Mouse (Mus musculus): Measurements from ENCODE around the gene Fat4. TPM values are rescaled to one million over a fixed set of nuclear protein-coding genes. Genes with fewer than 3 reads are reported as not detected.

Gene Fat4
- polyA plus RNA-seq, 1 experiment from 2014 or later = 6.8 TPM

GRCm38 (mm10) chr3:38875872-38876271, 10.9 kb upstream of the Fat4 start:
- Histone ChIP-seq H3K36me3 (ENCODE audit: control insufficient read depth, insufficient read depth, low read length) (peaks cover 4% of the 10 kb centered on the region; the same call in 1 of the 2 replicates), H3K4me1 (ENCODE audit: control insufficient read depth, insufficient read depth, low read length) (no peaks in the 10 kb centered on the region), H3K4me3 (ENCODE audit: low read depth, low read length) (no peak overlapping the region), H3K9ac (ENCODE audit: low read depth, low read length) (no peak overlapping the region), H3K27ac (ENCODE audit: low read length) (no peak overlapping the region), H3K9me3 (replicated peaks; ENCODE audit: control insufficient read depth, low read length, poor library complexity, severe bottlenecking) (no peaks in the 10 kb centered on the region), H3K27me3 (ENCODE audit: control insufficient read depth, insufficient read depth, low read depth, low read length) (no peaks in the 10 kb centered on the region), H3K4me2 (ENCODE audit: low read length) (no peak overlapping the region)
- 95% methylated on average over 2 of the region's 2 CpGs for WGBS
- ATAC-seq = no peak

GRCm38 (mm10) chr3:38876706-38877105, 10.0 kb upstream of the Fat4 start:
- Histone ChIP-seq H3K27me3 (ENCODE audit: control insufficient read depth, insufficient read depth, low read depth, low read length) (no peaks in the 10 kb centered on the region), H3K4me3 (ENCODE audit: low read depth, low read length) (no peak overlapping the region), H3K36me3 (ENCODE audit: control insufficient read depth, insufficient read depth, low read length) (peaks cover 6% of the 10 kb centered on the region; the same call in 1 of the 2 replicates), H3K4me1 (ENCODE audit: control insufficient read depth, insufficient read depth, low read length) (no peaks in the 10 kb centered on the region), H3K9me3 (replicated peaks; ENCODE audit: control insufficient read depth, low read length, poor library complexity, severe bottlenecking) (no peaks in the 10 kb centered on the region), H3K9ac (ENCODE audit: low read depth, low read length) (no peak overlapping the region), H3K27ac (ENCODE audit: low read length) (no peak overlapping the region), H3K4me2 (ENCODE audit: low read length) (no peak overlapping the region)
- WGBS = 99% methylated on average over 4 of the region's 4 CpGs
- no peak for ATAC-seq

- Histone ChIP-seq H3K4me3 (ENCODE audit: low read depth, low read length) (no peak overlapping the region), H3K4me2 (ENCODE audit: low read length) (no peak overlapping the region), H3K27ac (ENCODE audit: low read length) (no peak overlapping the region), H3K36me3 (ENCODE audit: control insufficient read depth, insufficient read depth, low read length) (peaks cover 6% of the 10 kb centered on the region; the same call in 1 of the 2 replicates), H3K27me3 (ENCODE audit: control insufficient read depth, insufficient read depth, low read depth, low read length) (no peaks in the 10 kb centered on the region), H3K4me1 (ENCODE audit: control insufficient read depth, insufficient read depth, low read length) (peaks cover 6% of the 10 kb centered on the region), H3K9ac (ENCODE audit: low read depth, low read length) (no peak overlapping the region), H3K9me3 (replicated peaks; ENCODE audit: control insufficient read depth, low read length, poor library complexity, severe bottlenecking) (no peaks in the 10 kb centered on the region)
- no peak for ATAC-seq
- 69% methylated on average over 6 of the region's 6 CpGs for WGBS
Observed at GRCm38 (mm10) chr3:38882778-38883177, 4.0 kb upstream of the Fat4 start.

GRCm38 (mm10) chr3:38883676-38884075, 3.1 kb upstream of the Fat4 start:
- Histone ChIP-seq H3K9me3 (replicated peaks; ENCODE audit: control insufficient read depth, low read length, poor library complexity, severe bottlenecking) (no peaks in the 10 kb centered on the region), H3K27ac (ENCODE audit: low read length) (peak overlapping the region; percentile 79), H3K9ac (ENCODE audit: low read depth, low read length) (peak overlapping the region; percentile 62), H3K27me3 (ENCODE audit: control insufficient read depth, insufficient read depth, low read depth, low read length) (no peaks in the 10 kb centered on the region), H3K4me2 (ENCODE audit: low read length) (peak overlapping the region; percentile 87), H3K36me3 (ENCODE audit: control insufficient read depth, insufficient read depth, low read length) (peaks cover 6% of the 10 kb centered on the region; the same call in 1 of the 2 replicates), H3K4me1 (ENCODE audit: control insufficient read depth, insufficient read depth, low read length) (peaks cover 9% of the 10 kb centered on the region), H3K4me3 (ENCODE audit: low read depth, low read length) (peak overlapping the region; percentile 70)
- ATAC-seq = no peak
- WGBS = 24% methylated on average over 9 of the region's 9 CpGs

- H3K27ac ChIP-seq (ENCODE audit: low read length) = peak overlapping the region; percentile 79
- no peaks in the 10 kb centered on the region for H3K9me3 ChIP-seq (replicated peaks; ENCODE audit: control insufficient read depth, low read length, poor library complexity, severe bottlenecking)
- H3K9ac ChIP-seq (ENCODE audit: low read depth, low read length) = peak overlapping the region; percentile 62
- WGBS = 0% methylated on average over 6 of the region's 6 CpGs
- peaks cover 6% of the 10 kb centered on the region; the same call in 1 of the 2 replicates for H3K36me3 ChIP-seq (ENCODE audit: control insufficient read depth, insufficient read depth, low read length)
- H3K27me3 ChIP-seq (ENCODE audit: control insufficient read depth, insufficient read depth, low read depth, low read length) = no peaks in the 10 kb centered on the region
- peak overlapping the region; percentile 70 for H3K4me3 ChIP-seq (ENCODE audit: low read depth, low read length)
- peak overlapping the region; percentile 87 for H3K4me2 ChIP-seq (ENCODE audit: low read length)
- H3K4me1 ChIP-seq (ENCODE audit: control insufficient read depth, insufficient read depth, low read length) = peaks cover 15% of the 10 kb centered on the region
- ATAC-seq = no peak
Observed at GRCm38 (mm10) chr3:38884276-38884675, 2.5 kb upstream of the Fat4 start.

GRCm38 (mm10) chr3:38884919-38885418, 1.8 kb upstream of the Fat4 start:
- Histone ChIP-seq H3K4me1 (ENCODE audit: control insufficient read depth, insufficient read depth, low read length) (peaks cover 21% of the 10 kb centered on the region), H3K9me3 (replicated peaks; ENCODE audit: control insufficient read depth, low read length, poor library complexity, severe bottlenecking) (no peaks in the 10 kb centered on the region), H3K9ac (ENCODE audit: low read depth, low read length) (peak overlapping the region; percentile 83), H3K4me3 (ENCODE audit: low read depth, low read length) (peak overlapping the region; percentile 70), H3K4me2 (ENCODE audit: low read length) (peak overlapping the region; percentile 87), H3K27me3 (ENCODE audit: control insufficient read depth, insufficient read depth, low read depth, low read length) (no peaks in the 10 kb centered on the region), H3K36me3 (ENCODE audit: control insufficient read depth, insufficient read depth, low read length) (peaks cover 4% of the 10 kb centered on the region; the same call in 1 of the 2 replicates), H3K27ac (ENCODE audit: low read length) (peak overlapping the region; percentile 86)
- ATAC-seq = peak; percentile 25
- WGBS = 0% methylated on average over 24 of the region's 24 CpGs

GRCm38 (mm10) chr3:38885481-38886001, 1.2 kb upstream of the Fat4 start:
- peak; percentile 86 for ATAC-seq
- peak overlapping the region; percentile 70 for H3K4me3 ChIP-seq (ENCODE audit: low read depth, low read length)
- peak overlapping the region; percentile 86 for H3K27ac ChIP-seq (ENCODE audit: low read length)
- no peaks in the 10 kb centered on the region for H3K9me3 ChIP-seq (replicated peaks; ENCODE audit: control insufficient read depth, low read length, poor library complexity, severe bottlenecking)
- peaks cover 25% of the 10 kb centered on the region for H3K4me1 ChIP-seq (ENCODE audit: control insufficient read depth, insufficient read depth, low read length)
- H3K36me3 ChIP-seq (ENCODE audit: control insufficient read depth, insufficient read depth, low read length) = peaks cover 7% of the 10 kb centered on the region; the same call in 1 of the 2 replicates
- H3K27me3 ChIP-seq (ENCODE audit: control insufficient read depth, insufficient read depth, low read depth, low read length) = no peaks in the 10 kb centered on the region
- peak overlapping the region; percentile 87 for H3K4me2 ChIP-seq (ENCODE audit: low read length)
- peak overlapping the region; percentile 83 for H3K9ac ChIP-seq (ENCODE audit: low read depth, low read length)
- under 1% methylated on average over 45 of the region's 56 CpGs for WGBS

- under 1% methylated on average over 60 of the region's 60 CpGs for WGBS
Observed at GRCm38 (mm10) chr3:38886061-38886821, 499 bp upstream of the Fat4 start.

More at GRCm38 (mm10) chr3:38886061-38886821, 499 bp upstream of the Fat4 start:
- Histone ChIP-seq H3K27me3 (ENCODE audit: control insufficient read depth, insufficient read depth, low read depth, low read length) (no peaks in the 10 kb centered on the region), H3K9ac (ENCODE audit: low read depth, low read length) (peak overlapping the region; percentile 83), H3K36me3 (ENCODE audit: control insufficient read depth, insufficient read depth, low read length) (0 out of 2 replicates have a peak, but pooled peaks cover 5% of the 10 kb centered on the region), H3K4me1 (ENCODE audit: control insufficient read depth, insufficient read depth, low read length) (peaks cover 25% of the 10 kb centered on the region), H3K4me2 (ENCODE audit: low read length) (peak overlapping the region; percentile 87), H3K4me3 (ENCODE audit: low read depth, low read length) (peak overlapping the region; percentile 70), H3K9me3 (replicated peaks; ENCODE audit: control insufficient read depth, low read length, poor library complexity, severe bottlenecking) (no peaks in the 10 kb centered on the region), H3K27ac (ENCODE audit: low read length) (peak overlapping the region; percentile 86)
- ATAC-seq = no peak; the same call in 1 of the 2 replicates
